Mouse (Mus musculus) cerebellum, postnatal 4 days (tissue): ENCODE data around the gene Pcbp3.
"Not testable (repeated sequence)": the region's sequence is repeated elsewhere in the genome, so short reads cannot be mapped to it uniquely, and the experiment has no call there.

Experiments
- DNase-seq, 2 experiments: peaks; one replicate each; pipeline ENCODE4 v3.0.0; 2022; ENCODE audit warnings: low spot score in 2 of 2, mixed read lengths in 1 of 2

Pcbp3 gene

DNA sequence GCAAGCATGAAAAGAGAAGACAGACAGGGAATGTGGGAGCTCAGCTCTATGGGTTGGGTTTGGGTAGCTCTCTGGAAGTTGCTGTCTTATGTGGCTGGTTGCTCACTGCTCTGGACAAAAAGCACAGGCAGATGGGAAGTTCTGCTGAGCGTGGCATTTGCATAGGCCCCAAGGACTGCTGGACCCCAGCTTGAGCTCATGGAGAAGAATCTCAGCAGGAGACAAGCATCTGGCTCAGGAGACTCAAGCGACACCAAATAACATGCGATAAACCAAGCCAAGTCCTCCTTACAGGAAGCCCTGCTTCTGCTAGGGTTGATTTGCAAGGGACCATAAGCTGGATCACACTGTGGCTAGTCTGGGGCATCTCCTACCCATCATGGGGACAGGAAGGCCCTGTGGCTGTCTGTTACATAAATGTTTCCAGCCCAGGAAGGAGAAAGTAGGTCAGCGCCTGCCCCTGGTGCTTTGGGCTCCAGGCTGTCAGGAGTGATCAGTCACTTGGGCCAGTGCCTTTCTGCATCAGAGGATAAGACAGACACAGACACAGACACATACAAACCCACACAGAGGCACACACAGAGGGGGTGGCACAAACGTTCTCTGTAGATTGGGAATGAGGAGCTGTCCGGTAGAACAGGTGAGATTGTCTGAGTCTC lies 159.7 kb downstream of the Pcbp3 start:
- peak in 1 of 2 experiments; percentile 54 for DNase-seq

- no peak for DNase-seq
Observed at GRCm38 (mm10) chr10:76801237-76801641, 160.4 kb downstream of the Pcbp3 start.

GRCm38 (mm10) chr10:76798751-76799585 lies 162.7 kb downstream of the Pcbp3 start:
- DNase-seq: no peak

- DNase-seq: no peak
Observed at GRCm38 (mm10) chr10:76794102-76794501, 167.6 kb downstream of the Pcbp3 start.

DNA sequence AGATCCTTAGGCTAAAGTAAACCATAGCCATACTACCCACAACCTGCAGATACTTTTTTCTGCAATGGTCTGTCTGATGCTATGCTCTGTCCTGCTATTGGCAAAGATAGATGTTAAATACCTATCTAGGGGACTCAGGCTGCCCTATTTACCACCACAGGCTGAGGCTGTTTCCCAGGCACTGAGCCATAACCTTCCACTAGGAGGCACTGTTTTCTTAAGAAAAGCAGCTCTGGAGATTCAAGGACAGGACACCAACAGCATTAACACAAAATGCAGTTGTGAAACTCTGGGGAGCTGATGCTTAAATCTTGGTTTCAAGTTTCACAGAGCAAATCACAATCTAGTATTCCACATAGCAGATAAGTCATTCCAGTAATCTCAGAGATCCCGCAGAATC lies 170.2 kb downstream of the Pcbp3 start:
- DNase-seq: peak in 1 of 2 experiments; percentile 56

- peak in 1 of 2 experiments; percentile 25 for DNase-seq
Observed at GRCm38 (mm10) chr10:76789885-76790284, 171.8 kb downstream of the Pcbp3 start.

GRCm38 (mm10) chr10:76785312-76785711 lies 176.4 kb downstream of the Pcbp3 start:
- no peak for DNase-seq

DNA sequence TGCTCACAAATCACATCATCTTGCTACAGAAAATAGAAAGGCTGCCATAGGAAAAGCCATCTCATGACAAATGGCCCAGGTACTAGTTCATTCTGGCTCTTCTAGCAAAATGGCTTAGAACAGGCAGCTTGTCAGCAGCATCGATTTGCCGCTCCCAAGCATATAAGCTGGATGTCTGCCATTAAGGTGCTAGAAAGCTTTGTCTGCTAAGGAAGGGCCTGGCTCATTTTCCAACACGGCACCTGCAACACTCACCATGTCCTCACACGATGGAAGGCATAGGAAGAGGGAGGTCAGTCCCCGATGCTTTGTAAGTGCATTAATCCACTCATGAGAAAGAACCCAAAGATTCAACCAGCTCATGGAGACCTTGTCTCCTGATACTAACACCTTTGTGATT lies 182.5 kb downstream of the Pcbp3 start:
- DNase-seq: no peak

DNA sequence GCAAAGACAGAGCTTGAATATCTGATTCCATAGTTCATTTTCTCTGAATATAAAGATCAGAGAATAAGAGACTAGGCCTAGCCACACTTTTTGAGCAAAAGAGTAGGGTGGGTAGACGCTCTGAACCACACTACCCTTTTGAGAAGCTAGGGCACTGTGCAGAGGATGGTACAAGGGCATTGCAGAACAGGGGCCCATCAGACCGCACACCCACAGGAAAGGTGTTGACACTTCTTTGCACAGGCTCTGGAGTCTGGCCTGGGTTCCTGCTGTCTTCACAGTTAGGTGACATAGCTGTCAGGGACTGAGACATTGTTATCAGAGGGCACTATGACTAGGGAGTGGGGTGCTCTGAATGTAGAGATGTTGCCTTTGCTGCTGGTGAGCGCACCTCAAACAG lies 190.1 kb downstream of the Pcbp3 start:
- DNase-seq: no peak

GRCm38 (mm10) chr10:76771086-76771485 lies 190.6 kb downstream of the Pcbp3 start:
- DNase-seq: no peak

DNA sequence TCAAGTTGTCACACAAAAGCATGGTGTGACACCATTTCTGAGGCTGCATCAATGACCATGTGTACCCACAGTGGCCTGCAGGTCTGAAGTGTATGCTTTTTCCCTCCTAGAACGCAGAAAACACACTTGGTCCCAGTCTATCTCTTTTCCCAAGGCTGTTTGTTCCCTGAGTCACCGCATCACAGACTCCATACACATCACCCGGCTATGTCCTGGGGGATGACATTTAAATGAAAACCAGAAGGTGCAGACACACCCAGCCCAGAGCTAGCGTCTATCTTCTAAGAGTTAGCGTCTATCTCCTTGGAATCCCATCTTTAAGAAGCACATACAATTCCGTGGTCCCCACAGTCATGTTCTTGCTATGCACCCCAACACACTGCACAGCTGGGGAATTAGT lies 192.1 kb downstream of the Pcbp3 start:
- no peak for DNase-seq

DNA sequence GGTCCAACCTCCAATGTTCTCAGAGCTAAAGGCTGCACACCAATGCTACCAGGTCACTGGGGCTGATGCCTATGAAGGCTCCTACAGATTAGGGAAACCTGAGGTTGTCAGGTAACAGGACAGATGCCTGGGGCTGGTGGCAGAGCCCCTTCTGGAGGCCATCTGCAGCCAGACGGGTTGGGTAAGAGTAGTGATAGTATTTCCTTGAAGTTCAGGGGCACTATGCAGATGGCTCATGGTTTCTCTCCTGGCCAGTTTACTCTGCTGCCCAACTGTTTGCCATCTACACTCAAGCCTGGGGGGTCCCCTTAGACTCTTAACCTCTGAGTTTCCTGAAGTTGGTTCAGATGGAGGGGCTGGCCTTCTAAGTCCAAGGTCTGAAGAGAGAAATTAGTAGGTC lies 195.5 kb downstream of the Pcbp3 start:
- no peak for DNase-seq

GRCm38 (mm10) chr10:76764927-76765326 lies 196.8 kb downstream of the Pcbp3 start:
- no peak for DNase-seq

DNA sequence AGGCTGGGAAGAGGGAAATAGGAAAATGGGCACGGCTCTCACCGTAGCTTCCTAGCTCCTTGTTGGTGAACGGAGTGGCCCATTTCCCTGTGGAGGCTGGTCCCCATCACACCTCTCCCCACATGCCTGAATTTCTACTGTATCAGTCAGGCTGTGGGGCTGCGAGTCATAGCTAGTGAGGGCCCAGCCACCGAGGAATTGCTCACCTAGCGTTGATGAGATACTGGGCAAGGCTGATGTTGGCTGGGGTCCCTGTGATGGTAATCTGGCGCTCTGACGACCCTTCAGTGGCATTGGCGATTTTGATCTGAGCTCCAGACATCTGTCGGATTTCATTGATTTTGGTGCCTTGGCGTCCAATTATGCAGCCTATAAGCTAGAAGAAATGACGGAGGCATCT lies 198.7 kb downstream of the Pcbp3 start:
- DNase-seq: no peak

GRCm38 (mm10) chr10:76762411-76762810 lies 199.3 kb downstream of the Pcbp3 start:
- DNase-seq: no peak

DNA sequence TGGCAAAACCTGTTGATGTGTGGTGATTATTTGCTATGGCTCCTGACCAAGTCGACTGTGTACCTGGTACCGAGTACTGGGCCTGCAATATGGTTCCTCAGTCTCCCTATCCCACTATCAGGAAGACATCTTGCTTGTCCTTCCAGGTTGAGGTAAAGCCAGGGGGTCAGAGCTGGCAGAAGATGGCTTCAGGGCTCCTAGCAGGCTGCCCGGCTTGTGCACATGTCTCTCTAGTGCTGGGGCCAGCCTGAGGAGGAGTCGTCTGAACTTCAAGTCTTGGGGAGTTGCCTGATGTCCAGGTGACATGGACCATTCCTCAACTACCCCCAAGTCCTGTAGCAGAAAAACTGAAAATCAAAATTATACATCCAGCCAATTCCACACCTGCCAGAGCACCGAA lies 201.8 kb downstream of the Pcbp3 start:
- DNase-seq: no peak

- no peak for DNase-seq
Observed at GRCm38 (mm10) chr10:76753640-76754039, 208.0 kb downstream of the Pcbp3 start.

GRCm38 (mm10) chr10:76744267-76744666 lies 217.4 kb downstream of the Pcbp3 start:
- not testable (repeated sequence) for DNase-seq

GRCm38 (mm10) chr10:76736764-76737163 lies 224.9 kb downstream of the Pcbp3 start:
- DNase-seq: no peak

DNA sequence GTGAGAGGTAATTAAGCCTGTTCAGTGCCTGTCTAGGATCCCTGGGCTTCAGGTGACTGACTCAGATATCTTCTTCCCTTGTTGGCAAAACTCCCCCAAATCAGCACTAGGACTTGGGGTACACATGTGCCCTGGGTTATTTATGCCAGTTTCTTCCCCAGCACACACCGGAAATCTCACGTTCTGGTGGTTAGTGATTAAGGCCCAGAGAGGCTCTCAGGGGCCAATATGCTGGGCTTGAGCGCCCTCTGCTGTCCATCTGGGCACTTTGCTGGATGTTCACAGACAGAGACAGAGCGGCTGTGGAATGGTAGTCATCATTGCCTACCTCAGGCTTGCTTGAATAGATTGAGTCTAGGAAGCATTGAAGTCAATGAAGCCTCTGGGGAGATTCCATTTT lies 226.7 kb downstream of the Pcbp3 start:
- DNase-seq: peak; percentile 55 to 84

DNA sequence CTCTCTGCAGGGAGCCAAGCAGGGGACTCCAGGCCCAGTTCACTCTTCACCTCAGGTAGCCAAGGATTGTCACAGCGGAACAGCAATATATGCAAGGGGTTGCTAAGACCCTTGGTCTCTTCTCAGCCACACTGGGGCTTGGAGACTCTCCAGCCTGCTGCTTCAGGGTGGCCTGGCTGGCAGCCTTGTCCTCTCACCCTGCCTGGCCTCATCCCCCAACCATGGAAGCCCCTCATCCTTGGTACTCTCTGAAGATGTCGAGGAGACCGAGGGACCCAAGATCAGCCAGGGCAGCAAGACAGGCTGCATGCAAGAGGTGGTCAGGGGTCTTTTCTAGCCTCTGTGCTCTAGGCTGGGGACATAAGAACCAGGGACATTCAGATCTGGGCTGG lies 228.0 kb downstream of the Pcbp3 start:
- no peak for DNase-seq

DNA sequence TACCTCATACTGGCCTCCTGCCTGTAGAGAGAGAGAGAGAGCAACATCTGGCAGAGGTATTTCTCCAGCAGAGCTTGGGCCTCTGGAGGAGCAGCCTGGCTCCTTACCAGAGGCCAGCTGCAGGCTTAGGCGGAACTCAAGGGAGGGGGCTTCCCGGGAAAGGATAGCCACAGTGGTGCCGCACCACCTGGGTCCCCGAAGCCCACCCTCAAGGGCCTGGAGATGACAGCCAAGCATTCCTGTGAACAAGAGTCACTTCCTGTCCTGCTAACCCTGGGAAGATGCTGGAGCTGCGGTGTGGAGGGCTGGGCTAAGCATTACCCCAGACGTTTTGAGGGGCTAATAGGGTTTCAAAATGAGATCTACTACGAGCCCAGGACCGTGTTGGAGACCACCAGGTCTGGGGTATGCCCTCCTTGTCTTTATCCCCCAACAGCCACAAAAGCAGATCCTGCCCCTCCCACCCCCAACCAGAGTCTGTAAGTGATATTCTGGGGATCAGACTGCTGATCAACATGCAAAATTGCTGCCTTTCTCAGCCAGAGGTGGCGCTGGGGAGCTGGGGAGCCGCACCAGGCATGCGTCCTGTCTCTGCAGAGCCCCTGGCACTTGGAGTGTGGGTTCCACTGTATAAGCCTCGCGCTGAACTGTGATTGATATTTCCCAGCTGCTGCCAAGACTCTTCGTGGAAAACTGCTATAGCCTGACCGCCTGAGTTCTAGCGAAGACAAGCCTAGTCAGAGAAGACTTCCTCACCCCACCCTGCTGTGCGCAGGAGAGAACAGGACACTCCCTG lies 228.6 kb downstream of the Pcbp3 start:
- peak; percentile 61 to 81 for DNase-seq
